Mouse (Mus musculus) midbrain, postnatal 0 days (tissue): ENCODE measurements at regions not wholly inside any gene's neighbourhood (a gene's known extent, or its start where the extent isn't known, plus 50 kb on each side); places are given as distances from the start of the nearest gene placed in this dataset.

ENCODE experiments used
- ATAC-seq: fragments of 200-750 bp; cut with Nextera tagmentation; 2 replicates; pipeline ENCODE4 v1.8.0; 2017; ENCODE audit warnings: moderate number of reproducible peaks, mild to moderate bottlenecking, moderate TSS enrichment, moderate library complexity; ENCODE audit not compliant: low FRiP score
- DNase-seq: peaks from one replicate; pipeline ENCODE4 v3.0.0-alpha.2; 2015; ENCODE audit warnings: low spot score
- H3K27ac ChIP-seq: fragments of 300-500 bp; sonication (generic); 2 replicates; pipeline ENCODE4 v1.5.1; 2014; ENCODE audit warnings: low read depth, mild to moderate bottlenecking, low read length, mixed read lengths
- H3K27me3 ChIP-seq: fragments of 300-500 bp; sonication (generic); 2 replicates; pipeline ENCODE4 v1.6.1; 2014; ENCODE audit warnings: low read length, control low read depth, mixed read lengths; ENCODE audit not compliant: insufficient read depth
- H3K36me3 ChIP-seq: fragments of 300-500 bp; sonication (generic); 2 replicates; pipeline ENCODE4 v1.6.1; 2014; ENCODE audit warnings: low read length, control low read depth, mixed read lengths; ENCODE audit not compliant: insufficient read depth
- H3K4me1 ChIP-seq: fragments of 300-500 bp; sonication (generic); 2 replicates; pipeline ENCODE4 v1.6.1; 2014; ENCODE audit warnings: mild to moderate bottlenecking, control low read depth, antibody characterized with exemption, low read length, mixed read lengths; ENCODE audit not compliant: insufficient read depth
- H3K4me2 ChIP-seq: fragments of 300-500 bp; sonication (generic); 2 replicates; pipeline ENCODE4 v1.6.1; 2014; ENCODE audit warnings: low read depth, mild to moderate bottlenecking, low read length, mixed read lengths; ENCODE audit not compliant: poor library complexity, severe bottlenecking
- H3K4me3 ChIP-seq: fragments of 300-500 bp; sonication (generic); 2 replicates; pipeline ENCODE4 v1.5.1; 2014; ENCODE audit warnings: low read depth, mild to moderate bottlenecking, low read length, moderate library complexity
- H3K9ac ChIP-seq: fragments of 300-500 bp; sonication (generic); replicated peaks from 2 replicates; pipeline ENCODE4 v1.6.1; 2014; ENCODE audit warnings: mild to moderate bottlenecking, low read length, moderate library complexity, mixed read lengths; ENCODE audit not compliant: poor library complexity, severe bottlenecking
- H3K9me3 ChIP-seq: fragments of 300-500 bp; sonication (generic); 2 replicates; pipeline ENCODE4 v1.6.1; 2016; ENCODE audit warnings: low read length, control low read depth
- CTCF ChIP-seq: IDR thresholded peaks from 2 replicates; pipeline ENCODE4 v1.5.1; 2016; ENCODE audit warnings: antibody characterized with exemption, mild to moderate bottlenecking
- WGBS: fragments of 180-500 bp; shearing (Covaris S2); extraction: QIAGEN DNeasy Blood & Tissue Kit; methylation state at CpG from one replicate; pipeline ENCODE4 v1.1.7; 2014; 5-methylcytosine and 5-hydroxymethylcytosine counted together

- WGBS, result 59% methylated on average over 3 of the region's 3 CpGs
- Histone ChIP-seq H3K9me3 (no peaks in the 10 kb centered on the region), H3K4me3 (no peak overlapping the region), H3K4me1 (no peaks in the 10 kb centered on the region), H3K27me3 (no peaks in the 10 kb centered on the region), H3K4me2 (no peak overlapping the region), H3K27ac (no peak overlapping the region), H3K36me3 (no peaks in the 10 kb centered on the region), H3K9ac (no peak overlapping the region)
- TF ChIP-seq CTCF, result no peak
- no peak for DNase-seq
- no peak for ATAC-seq
Measured at GRCm38 (mm10) chr11:7010858-7011257, 52.4 kb upstream of the Adcy1 start.

DNA sequence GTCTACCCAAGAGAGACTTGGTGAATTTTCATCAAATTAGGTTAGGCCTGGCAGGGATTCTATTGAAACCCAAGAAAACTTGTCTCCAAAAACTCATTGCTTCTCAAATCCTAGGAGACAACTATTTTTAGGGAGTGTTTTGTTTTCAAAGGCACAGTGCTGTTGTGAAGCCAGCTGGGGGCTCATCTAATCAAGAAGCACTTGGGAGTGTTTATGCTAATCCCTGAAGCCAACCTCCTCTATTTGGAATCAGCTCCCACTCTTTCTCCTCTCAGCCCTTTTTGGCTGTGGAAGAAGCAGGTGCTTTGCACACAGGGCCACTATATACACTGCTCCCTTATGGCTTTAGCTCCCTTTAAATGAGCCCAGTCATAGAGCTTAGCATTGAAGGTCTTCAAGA is 64.0 kb upstream of the Adcy1 start:
- ATAC-seq (no peak), DNase-seq (no peak)
- Histone ChIP-seq H3K27ac (no peak overlapping the region), H3K9ac (no peak overlapping the region), H3K36me3 (no peaks in the 10 kb centered on the region), H3K27me3 (no peaks in the 10 kb centered on the region), H3K4me2 (no peak overlapping the region), H3K4me3 (no peak overlapping the region), H3K9me3 (no peaks in the 10 kb centered on the region), H3K4me1 (no peaks in the 10 kb centered on the region)
- no peak for TF ChIP-seq CTCF

DNA sequence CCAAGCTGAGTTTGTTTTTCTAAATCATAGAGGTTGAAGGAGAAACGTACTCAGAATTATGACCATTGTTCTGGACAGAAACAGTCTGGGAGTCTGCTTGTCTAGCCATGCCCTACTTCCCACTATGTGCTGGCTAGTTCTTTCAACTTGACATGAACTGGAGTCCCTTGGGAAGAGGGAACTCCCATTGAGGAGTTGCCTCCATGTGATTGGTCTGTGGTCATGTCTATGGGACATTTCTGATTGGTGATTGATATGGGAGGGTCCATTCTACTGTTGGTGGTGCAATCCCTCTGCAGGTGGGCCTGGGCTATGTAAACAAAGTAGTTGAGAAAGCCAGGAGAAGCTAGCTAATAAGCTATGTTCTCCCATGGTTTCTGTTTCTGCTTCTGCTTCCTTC is 64.5 kb upstream of the Adcy1 start:
- Histone ChIP-seq H3K9me3 (no peaks in the 10 kb centered on the region), H3K4me2 (no peak overlapping the region), H3K9ac (no peak overlapping the region), H3K4me3 (no peak overlapping the region), H3K27ac (no peak overlapping the region), H3K27me3 (no peaks in the 10 kb centered on the region), H3K36me3 (no peaks in the 10 kb centered on the region), H3K4me1 (no peaks in the 10 kb centered on the region)
- ATAC-seq, result no peak
- no peak for TF ChIP-seq CTCF
- 86% methylated on average over 1 of the region's 1 CpGs for WGBS
- no peak for DNase-seq

- no peak for ATAC-seq
Measured at GRCm38 (mm10) chr11:6997508-6997907, 65.8 kb upstream of the Adcy1 start.

DNA sequence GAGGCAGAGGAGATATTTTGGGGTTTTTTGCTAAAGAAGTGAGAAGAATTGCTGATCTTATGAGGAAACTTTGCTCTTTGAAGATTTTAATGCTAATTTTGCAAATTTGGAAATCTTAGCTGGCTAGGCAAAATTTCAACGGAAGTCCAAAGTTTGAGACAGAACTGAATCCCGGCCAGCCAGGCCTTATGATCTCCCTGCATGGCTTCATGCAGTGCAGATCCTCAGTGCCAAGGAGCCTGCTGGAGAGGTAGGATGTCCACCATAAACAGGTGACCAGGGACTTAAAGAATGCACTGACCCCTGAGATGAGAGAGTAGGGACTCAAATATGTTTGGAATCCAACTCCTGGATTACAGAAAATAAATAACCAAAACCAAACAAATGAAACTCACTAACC is 69.6 kb upstream of the Adcy1 start:
- H3K4me3 ChIP-seq, result no peak overlapping the region
- no peaks in the 10 kb centered on the region for H3K9me3 ChIP-seq
- H3K4me2 ChIP-seq, result no peak overlapping the region
- no peak overlapping the region for H3K9ac ChIP-seq
- no peaks in the 10 kb centered on the region for H3K27me3 ChIP-seq
- WGBS, result 91% methylated on average over 2 of the region's 2 CpGs
- H3K36me3 ChIP-seq, result no peaks in the 10 kb centered on the region
- H3K27ac ChIP-seq, result no peak overlapping the region
- no peaks in the 10 kb centered on the region for H3K4me1 ChIP-seq
- DNase-seq (no peak), ATAC-seq (no peak)
- TF ChIP-seq CTCF, result no peak

More at GRCm38 (mm10) chr11:6997508-6997907, 65.8 kb upstream of the Adcy1 start:
- DNase-seq, result no peak
- H3K36me3 ChIP-seq, result no peaks in the 10 kb centered on the region
- H3K4me2 ChIP-seq, result no peak overlapping the region
- H3K9ac ChIP-seq, result no peak overlapping the region
- no peaks in the 10 kb centered on the region for H3K4me1 ChIP-seq
- 88% methylated on average over 6 of the region's 6 CpGs for WGBS
- no peak overlapping the region for H3K27ac ChIP-seq
- no peaks in the 10 kb centered on the region for H3K9me3 ChIP-seq
- no peak overlapping the region for H3K4me3 ChIP-seq
- no peak for TF ChIP-seq CTCF
- no peaks in the 10 kb centered on the region for H3K27me3 ChIP-seq

DNA sequence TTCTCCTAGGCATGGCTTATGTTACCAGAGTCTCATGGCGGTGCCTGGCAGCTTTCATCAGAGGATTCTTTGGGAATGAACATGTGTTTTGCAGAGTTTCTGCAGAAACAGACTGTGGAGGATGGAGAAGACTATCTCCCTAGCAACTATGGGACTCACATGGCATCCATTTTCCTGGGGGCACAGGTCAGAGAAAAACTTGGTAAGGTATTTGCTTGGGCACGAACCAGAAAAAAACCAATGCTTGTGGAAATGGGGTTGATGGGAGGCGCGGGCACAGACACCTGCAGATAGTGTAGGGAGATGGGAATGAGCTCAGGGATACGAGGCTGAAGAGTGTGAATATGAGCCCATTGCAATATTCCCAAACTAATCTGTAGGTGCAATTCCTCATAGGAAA is 71.7 kb upstream of the Adcy1 start:
- Histone ChIP-seq H3K9ac (no peak overlapping the region), H3K4me1 (no peaks in the 10 kb centered on the region), H3K4me2 (no peak overlapping the region), H3K9me3 (no peaks in the 10 kb centered on the region), H3K4me3 (no peak overlapping the region), H3K27ac (no peak overlapping the region), H3K36me3 (no peaks in the 10 kb centered on the region), H3K27me3 (no peaks in the 10 kb centered on the region)
- no peak for ATAC-seq
- no peak for DNase-seq
- 95% methylated on average over 5 of the region's 5 CpGs for WGBS
- TF ChIP-seq CTCF, result no peak

DNA sequence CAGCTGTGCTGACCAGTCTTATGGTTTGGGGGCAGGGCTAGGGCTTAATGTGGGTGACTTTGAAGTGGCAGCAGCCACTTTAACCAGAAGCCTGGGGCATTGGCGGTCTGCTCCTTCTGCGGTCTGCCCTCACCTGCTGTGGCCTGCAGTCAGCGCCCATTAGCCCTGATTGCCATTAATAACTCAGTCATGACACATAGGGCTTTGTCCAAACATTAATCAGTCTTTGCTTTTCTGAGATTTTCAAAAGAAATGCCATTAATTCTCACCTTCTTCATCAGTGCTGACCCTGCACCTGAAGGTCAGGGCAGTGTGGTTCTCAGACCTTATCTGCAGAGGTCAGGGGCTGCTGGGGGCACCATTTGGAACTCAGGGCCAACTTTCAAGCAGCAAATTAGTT is 72.6 kb upstream of the Adcy1 start:
- H3K27ac ChIP-seq, result no peak overlapping the region
- DNase-seq (no peak), ATAC-seq (no peak)

More for the DNA sequence above, 72.6 kb upstream of the Adcy1 start:
- no peak overlapping the region for H3K4me3 ChIP-seq
- 68% methylated on average over 3 of the region's 3 CpGs for WGBS
- no peak overlapping the region for H3K4me2 ChIP-seq
- H3K4me1 ChIP-seq, result no peaks in the 10 kb centered on the region
- TF ChIP-seq CTCF, result no peak
- H3K36me3 ChIP-seq, result no peaks in the 10 kb centered on the region
- H3K9ac ChIP-seq, result no peak overlapping the region
- no peaks in the 10 kb centered on the region for H3K27me3 ChIP-seq
- no peaks in the 10 kb centered on the region for H3K9me3 ChIP-seq
